Mouse (Mus musculus): Measurements from ENCODE around the gene Dglucy.

Dglucy gene

DNA sequence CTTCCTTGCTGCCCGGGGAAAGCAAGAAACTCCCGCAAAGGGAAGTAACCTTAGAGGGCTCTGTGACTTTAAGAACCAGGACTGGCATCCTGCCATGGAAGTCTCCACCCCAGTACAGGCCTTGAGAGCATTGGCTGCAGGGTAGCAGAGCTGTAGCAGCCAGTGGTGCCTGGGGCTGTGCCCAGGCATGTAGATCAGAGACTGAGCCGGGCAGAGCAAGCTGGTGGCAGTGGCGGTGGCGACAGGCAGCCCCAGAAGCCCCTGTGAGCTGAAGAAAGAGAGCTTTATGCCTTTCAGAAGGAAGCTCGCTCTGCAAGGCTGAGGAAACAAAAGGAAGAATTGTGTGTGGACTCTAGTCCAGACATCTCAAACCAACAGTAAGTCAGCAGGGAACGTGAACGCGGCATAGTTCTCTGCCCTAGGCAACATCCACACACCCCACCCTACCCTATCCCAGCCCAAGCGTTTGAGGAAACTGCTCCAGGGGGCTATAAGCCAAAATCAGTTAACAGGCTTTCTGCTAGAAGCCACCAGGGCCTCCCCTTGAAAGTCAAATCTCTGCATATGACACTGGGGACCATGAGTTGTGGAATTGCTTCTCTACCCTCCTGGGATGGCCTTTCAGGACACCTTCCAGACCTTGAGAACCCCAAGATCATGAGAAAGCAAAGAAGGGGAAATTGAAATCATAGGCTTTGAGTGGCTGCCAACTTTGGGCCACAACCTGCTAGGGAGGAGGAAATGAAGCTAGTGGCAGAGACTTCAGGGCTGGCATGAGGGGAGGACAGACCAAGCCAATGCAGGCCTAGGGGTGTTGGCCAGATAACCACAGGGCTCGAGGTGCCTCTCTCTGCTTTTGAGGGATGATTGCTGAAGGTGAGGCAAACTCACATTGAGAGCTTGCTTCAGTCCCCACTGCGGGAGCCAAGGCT is at the start of gene Dglucy:
Gene Dglucy, plus strand, starts transcription at position 124 of the 932 bp plus-strand sequence.
- DNase-seq (ENCODE audit: extremely low spot score, low spot score), result no peak

DNA sequence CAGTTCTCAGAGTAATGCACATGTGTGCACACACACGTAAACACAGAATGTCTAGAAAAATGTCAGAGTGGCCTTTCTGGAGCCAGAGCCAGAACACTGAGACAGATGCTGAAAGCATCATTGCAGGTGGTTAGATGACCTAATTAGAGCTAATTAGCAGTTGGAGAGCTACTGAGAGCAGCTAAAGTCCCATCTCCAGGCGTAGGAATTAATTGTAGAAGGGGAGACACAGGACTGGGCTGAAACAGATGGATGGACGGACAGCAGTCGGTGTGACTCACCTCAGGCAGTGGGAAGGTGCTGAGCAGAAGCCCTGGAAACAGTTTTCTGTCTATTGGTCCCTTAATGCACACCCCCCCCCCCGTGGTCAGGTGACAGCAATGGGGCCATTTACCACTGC is 43.7 kb upstream of the Dglucy start:
- DNase-seq (ENCODE audit: extremely low spot score, low spot score), result no peak

DNA sequence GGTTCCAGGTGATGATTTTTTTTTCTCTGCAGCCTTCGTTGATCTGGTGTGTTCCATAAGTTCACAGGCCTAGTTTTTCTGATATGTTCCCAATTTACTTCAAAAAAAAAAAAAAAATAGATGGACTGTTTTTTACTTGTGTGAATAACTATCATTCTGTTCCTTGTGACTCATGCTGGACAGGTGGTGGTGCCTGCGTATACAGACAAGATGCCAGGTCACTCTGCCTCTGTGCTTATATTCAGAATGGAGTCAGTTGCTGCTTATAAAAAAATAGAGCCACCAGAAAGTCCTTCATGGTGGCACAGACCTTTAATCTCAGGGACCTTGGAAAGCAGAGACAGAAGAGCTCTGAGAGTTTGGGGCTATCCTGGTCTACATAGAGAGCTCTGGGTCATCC is 43.3 kb upstream of the Dglucy start:
- no peak for DNase-seq (ENCODE audit: extremely low spot score, low spot score)

DNA sequence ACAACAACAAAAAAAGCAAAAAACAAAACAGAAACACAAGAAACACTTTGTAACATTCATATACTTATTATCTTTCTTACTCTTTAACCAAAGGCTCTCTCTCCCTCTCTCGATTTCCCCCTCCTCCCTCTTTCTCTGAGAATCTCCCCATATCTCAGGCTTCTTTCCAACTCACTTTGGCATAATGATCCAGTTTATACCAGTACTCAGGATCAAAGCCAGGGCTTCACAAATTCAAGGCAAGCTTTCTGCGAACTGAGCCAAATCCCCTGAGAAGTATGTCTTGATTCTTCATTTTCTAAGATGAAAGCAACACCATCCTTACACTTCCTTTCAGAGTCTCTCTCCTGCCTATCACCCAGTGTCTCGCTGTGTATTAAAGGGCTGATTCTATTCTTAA is 40.4 kb upstream of the Dglucy start:
- no peak for DNase-seq (ENCODE audit: extremely low spot score, low spot score)

DNA sequence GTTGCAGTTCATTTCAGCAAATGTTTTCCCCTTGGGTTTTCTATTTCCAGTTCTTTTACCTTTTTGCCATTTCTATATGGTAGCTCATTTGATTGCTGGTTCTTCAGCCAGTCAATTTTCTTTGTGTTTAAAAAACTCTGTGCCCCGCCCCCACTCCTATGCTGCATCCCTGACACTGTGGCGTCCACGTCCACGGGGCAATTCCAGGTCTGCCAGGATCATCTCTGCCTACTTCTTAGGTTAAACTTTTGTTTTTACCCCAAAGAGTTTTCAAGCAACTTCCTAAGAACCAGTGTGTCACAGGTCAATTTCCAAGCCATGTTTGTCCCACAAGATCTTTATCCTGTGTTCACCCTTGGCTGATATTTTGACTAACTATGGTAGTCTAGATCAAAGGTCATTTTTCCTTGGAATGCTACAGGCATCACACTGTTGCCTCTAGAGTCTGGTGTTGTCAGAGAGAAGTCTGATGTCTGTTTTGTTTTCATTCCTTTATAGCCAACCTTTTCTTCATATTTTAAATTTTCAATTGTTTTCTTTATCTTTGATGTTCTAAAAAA is 39.8 kb upstream of the Dglucy start:
- DNase-seq (ENCODE audit: extremely low spot score, low spot score), result no peak

GRCm38 (mm10) chr12:100740313-100740712 is 38.5 kb upstream of the Dglucy start:
- DNase-seq (ENCODE audit: extremely low spot score, low spot score), result no peak

- DNase-seq (ENCODE audit: extremely low spot score, low spot score), result no peak
Measured at GRCm38 (mm10) chr12:100742468-100742867, 36.4 kb upstream of the Dglucy start.

DNA sequence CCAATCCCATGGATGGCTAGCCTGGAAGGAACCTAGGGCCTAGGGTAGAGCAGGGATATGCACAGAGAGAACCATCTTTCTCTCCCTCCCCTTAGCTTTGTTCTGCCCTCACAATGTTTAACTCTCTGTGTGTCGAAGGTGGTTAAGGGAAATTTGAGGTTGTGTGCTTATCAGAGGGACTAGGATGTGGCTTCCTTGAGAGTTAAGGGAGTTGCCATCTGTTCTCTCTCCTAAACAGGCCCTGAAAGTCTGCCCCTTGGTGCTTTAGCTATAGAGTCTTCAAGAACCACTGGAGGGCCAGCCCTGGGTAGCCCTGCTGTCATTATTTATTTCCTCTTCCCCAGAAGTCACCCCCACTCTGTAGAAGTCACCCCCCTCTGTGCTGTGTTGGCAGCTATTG is 25.9 kb upstream of the Dglucy start:
- no peak for DNase-seq (ENCODE audit: extremely low spot score, low spot score)

GRCm38 (mm10) chr12:100753716-100754115 is 25.1 kb upstream of the Dglucy start:
- no peak for DNase-seq (ENCODE audit: extremely low spot score, low spot score)

DNA sequence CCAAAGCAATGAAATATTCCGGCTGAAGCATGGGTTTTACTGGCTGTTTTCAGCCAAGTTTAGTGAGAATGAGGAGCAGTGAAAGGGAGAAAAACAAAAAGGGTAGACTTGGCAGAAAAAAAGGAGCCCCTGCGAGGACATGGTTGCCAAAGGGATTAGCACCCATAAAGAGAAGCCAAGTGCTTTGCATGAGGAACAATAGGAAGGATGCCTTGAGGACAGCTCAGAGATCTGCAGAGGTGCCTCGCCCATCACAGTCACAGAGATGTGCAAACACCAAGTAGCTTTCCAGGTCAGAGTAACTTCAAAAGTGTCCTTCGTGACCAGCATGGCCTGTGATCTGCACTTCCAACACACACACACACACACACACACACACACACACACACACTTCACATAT is 21.4 kb upstream of the Dglucy start:
- no peak for DNase-seq (ENCODE audit: extremely low spot score, low spot score)

- no peak for DNase-seq (ENCODE audit: extremely low spot score, low spot score)
Measured at GRCm38 (mm10) chr12:100762663-100763425, 16.0 kb upstream of the Dglucy start.

GRCm38 (mm10) chr12:100764329-100765018 is 14.4 kb upstream of the Dglucy start:
- DNase-seq (ENCODE audit: extremely low spot score, low spot score), result no peak

- no peak for DNase-seq (ENCODE audit: extremely low spot score, low spot score)
Measured at GRCm38 (mm10) chr12:100769871-100770270, 9.0 kb upstream of the Dglucy start.

GRCm38 (mm10) chr12:100770765-100771164 is 8.1 kb upstream of the Dglucy start:
- no peak for DNase-seq (ENCODE audit: extremely low spot score, low spot score)

DNA sequence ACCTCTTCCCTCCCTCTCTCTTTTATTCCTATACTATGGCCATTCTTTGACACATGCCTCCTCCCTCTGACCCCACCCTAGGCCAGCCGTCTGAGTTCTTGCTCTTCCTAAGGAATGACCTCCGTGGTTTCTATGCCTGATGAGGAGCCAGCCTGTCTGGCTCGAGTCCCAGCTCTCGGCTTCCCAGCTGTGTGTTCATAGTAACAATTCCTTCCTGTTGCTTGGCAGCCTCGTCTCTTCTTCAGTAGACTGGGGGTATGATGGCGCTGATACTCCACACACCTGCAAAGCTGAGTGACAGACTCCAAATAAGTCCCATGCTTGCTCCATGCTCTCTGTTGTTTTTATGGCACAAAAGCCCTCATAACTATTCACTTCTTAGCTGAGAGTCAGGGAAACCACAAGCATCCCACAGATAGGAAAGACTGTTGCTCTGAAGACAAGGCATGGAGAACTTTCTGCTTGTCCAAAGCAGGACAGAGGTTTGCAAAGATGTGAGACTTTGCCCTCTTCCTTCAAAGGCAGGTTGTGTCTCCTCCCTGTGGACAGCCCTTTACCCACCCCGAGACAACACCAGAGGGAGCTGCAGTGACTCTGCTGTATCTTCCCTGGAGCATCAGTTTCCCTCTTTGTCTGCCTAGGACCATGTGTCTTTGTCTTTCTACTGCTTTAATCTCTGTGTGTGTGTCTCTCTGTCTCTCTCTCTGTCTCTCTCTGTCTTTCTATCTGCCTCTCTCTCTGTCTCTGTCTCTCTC is 6.5 kb upstream of the Dglucy start:
- no peak for DNase-seq (ENCODE audit: extremely low spot score, low spot score)

DNA sequence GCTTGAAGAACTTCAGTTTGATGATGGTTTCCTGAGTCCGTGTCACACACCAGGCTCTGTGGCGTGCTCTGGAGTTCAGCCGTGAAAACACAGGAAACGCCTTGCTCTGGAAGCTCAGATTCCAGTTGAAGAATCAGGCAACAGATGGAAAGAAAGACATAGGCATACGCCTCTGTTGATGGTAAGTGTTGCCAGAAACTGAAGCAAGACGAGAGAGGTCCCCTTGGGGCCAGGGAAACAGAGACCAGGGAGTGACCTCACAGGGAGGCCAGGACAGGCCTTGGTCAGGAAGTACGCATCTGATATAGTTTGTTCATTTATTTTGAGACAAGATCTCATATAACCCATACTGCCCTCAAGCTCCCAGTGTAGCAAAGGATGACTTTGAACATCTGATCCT is 4.1 kb upstream of the Dglucy start:
- DNase-seq (ENCODE audit: extremely low spot score, low spot score), result no peak

DNA sequence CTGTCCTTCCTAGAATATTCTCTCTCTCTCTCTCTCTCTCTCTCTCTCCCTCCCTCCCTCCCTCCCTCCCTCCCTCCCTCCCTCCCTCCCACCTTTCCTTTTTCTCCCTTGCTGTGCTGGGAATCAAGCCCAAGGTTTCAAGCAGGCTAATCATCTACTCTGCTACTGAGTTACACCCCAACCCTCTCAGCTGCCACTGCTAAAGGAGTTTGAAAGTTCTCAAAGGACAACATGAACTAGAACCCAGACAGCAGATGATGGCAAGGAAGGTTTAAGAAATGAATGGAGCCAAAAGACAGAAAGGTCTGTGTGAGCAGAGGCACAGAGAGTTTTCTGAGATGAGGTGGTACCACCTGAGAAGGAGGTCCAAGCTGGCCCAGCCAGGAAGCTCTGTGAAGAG is 3.6 kb upstream of the Dglucy start:
- DNase-seq (ENCODE audit: extremely low spot score, low spot score), result no peak

GRCm38 (mm10) chr12:100775911-100776581 is 2.8 kb upstream of the Dglucy start:
- no peak for DNase-seq (ENCODE audit: extremely low spot score, low spot score)

GRCm38 (mm10) chr12:100776991-100777390 is 1.9 kb upstream of the Dglucy start:
- DNase-seq (ENCODE audit: extremely low spot score, low spot score), result no peak

GRCm38 (mm10) chr12:100778276-100778933 is 452 bp upstream of the Dglucy start:
- no peak for DNase-seq (ENCODE audit: extremely low spot score, low spot score)
